Mouse (Mus musculus) liver, adult 2 months (tissue): Measurements from ENCODE around the gene Hp1bp3.

Experiments used
- CTCF ChIP-seq: fragments of 200-500 bp; IDR thresholded peaks from 2 replicates; pipeline ENCODE4 v1.5.1; 2011; ENCODE audit warnings: low read depth, low read length, control low read depth
- POLR2A ChIP-seq: fragments of 200-500 bp; IDR thresholded peaks from 2 replicates; pipeline ENCODE4 v1.6.1; 2011; ENCODE audit warnings: low read length, control low read depth; ENCODE audit not compliant: insufficient read depth; ENCODE audit errors: extremely low read depth

DNA sequence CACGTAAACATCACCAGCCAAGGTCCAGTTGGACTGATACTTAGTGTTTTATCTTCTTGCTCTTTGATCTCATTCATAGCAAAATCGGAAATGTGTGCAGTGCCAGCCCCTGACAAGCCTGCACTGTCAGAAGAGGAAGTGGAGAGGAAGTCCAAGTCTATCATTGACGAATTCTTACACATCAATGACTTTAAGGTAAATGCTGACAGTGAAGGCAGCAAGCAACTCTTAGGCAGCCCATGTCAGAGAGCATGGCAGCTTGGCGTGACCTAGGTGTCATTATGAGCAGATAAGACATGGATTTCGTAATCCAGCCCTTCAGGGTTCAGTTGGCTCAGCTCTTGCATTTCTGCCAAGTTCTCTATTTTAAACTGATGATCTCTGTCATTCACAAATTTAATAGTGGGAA, 31.5 kb upstream of the Hp1bp3 start:
- TF ChIP-seq CTCF, result no peak
- TF ChIP-seq POLR2A, result no peak
